Mouse (Mus musculus): ENCODE measurements around the gene Tlr9. TPM values are rescaled to one million over a fixed set of nuclear protein-coding genes. Genes with fewer than 3 reads are reported as not detected.

The Tlr9 gene
- 1 to 10 TPM; 1.1 to 1.4 TPM for total RNA-seq (2021)

DNA sequence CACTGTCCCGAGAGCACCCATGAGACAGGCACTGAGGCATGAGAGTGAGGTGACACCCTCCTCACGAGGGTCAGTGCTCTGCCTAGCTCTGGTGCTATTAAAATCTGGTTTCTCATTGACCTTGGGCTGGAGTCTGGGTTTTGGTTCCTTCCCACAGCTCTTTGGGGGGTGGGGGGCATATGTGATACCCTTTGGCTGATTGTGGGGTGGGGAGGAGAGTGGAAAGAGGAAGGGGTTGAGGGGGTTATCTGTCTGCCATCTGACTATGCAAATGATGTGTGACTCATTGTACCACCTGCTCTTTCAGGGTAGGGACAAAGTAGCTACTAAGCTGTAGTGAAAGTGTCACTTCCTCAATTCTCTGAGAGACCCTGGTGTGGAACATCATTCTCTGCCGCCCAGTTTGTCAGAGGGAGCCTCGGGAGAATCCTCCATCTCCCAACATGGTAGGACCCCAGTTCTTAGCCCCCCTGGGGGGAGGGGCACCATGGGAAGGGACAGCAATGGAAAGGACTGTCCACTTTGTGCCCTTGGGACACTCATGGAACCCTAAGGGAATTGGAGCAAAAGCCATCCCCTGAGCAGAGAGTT lies at the start of gene Tlr9:
Gene Tlr9, plus strand, starts transcription at position 338 of the 591 bp plus-strand sequence.
- no peak for DNase-seq (ENCODE audit: extremely low spot score in 1 of 2, low spot score in 2 of 2)
- intact Hi-C loops (cut with DNase I): no loop called here

DNA sequence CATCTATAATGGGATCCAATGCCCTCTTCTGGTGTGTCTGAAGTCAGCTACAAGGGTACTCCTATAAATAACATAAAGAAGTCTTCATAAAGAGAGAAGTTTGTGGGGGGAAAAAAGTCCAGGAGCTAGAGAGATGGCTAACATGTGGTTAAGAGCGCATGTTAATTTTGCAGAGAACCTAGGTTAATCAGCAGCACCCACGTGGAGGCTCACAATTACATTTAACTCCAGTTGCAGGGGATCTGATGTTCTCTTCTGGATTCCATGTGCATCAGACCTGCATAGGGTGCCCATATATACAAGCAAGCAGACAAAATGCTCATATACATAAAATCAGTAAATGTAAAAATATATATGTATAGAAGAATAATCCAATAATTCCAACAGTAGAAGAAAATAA lies 49.0 kb upstream of the Tlr9 start:
- no peak for DNase-seq (ENCODE audit: extremely low spot score in 1 of 2, low spot score in 2 of 2)
- intact Hi-C loops (cut with DNase I): loop anchor here (5.0 to 10.0 kb wide), 2 partner anchors 39 to 251 kb away; partner anchors contain the start of gene Rpl29

DNA sequence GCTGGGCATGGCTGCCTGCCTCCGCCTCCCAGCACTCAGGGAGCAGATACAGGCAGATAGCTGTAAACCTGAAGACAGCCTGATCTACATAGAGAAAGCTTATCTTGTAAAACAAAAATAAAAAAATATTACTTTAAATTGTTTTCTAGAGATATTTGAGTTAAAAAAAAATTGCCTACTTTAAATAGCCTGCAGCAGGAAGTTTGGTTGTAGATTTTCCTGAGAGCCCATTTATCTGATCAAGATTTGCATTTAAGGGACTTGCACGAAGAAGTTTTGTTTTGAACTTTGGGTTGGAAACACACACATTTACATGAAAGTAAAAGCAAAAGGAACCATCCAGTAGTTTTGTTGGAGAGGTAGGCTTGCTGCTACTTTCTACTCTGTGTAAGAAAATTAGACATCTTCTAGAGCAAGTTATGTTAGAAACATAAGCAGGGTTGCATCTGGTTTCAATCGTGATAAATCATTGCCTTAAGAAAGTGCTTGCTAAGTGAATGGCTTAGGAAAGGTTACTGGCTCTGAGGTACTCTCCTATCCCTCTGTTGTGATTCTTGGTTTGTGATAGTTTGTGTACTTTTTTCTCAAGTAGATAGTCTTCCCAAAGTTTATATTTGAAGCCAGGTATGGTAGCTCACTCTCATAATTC lies 46.7 kb upstream of the Tlr9 start:
- DNase-seq (ENCODE audit: extremely low spot score in 1 of 2, low spot score in 2 of 2): no peak
- intact Hi-C loops (cut with DNase I): loop anchor here (10.0 kb wide), 1 partner anchor 249 kb away; the partner anchor contains the start of gene Rpl29

DNA sequence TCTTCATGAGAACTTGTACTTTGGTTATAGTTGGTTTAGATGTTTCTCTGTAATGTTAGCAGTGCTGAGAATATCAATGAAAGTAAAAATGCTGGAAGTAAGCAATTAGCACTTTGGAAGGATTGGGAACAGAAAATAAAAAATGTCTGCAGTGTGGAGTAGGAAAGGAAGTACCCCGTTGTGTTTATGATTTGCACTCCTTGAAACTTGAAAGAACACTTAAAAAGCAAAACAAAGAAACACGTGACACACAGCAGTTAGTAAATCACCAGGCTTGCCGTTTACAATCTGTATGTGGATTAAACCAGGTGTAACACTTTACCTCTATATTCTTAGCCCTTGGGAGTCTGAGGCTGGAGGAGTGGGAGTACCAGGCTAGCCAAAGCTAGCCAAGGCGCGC lies 45.6 kb upstream of the Tlr9 start:
- intact Hi-C loops (cut with DNase I): loop anchor here (10.0 kb wide), 1 partner anchor 248 kb away; the partner anchor contains the start of gene Rpl29
- DNase-seq (ENCODE audit: extremely low spot score in 1 of 2, low spot score in 2 of 2): no peak

DNA sequence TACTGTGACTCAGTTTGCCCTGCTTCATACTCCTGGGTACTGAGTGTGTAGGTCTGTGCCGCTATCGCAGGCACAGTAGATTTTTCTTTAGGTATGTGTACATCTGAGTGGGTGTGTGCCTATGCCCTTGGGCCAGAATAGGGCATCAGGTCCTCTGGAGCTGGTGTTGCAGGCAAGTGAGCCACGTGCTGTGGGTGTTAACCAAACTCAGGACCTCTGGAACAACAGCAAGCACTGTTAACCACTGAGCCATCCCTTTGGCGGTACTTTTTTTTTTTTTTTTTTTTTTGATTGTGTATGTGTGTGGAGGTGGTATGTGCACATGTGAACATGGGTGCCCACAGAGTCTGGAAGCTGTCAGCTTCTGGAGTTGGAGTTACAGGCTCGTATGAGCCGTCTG lies 44.6 kb upstream of the Tlr9 start:
- intact Hi-C loops (cut with DNase I): loop anchor here (10.0 kb wide), 1 partner anchor 247 kb away; the partner anchor contains the start of gene Rpl29

DNA sequence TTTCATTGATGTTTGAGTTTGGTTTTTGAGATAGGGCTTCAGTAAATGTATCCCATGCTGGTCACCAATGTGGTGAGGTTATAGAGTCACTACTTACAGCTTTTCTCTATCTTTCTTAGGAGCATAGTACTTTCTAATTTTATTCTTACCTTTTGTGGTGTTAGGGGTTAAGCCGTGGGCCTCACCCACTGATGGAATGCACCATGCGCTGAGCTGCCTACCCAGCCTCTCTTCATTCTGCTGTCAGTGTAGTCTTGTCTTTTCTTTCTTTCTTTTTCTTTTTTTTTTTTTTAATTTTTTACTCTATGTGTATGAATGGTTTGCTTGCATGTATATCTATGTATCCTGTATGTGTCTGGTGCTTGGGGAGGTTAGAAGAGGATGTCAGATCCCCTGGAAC lies 42.9 kb upstream of the Tlr9 start:
- no peak for DNase-seq (ENCODE audit: extremely low spot score in 1 of 2, low spot score in 2 of 2)
- intact Hi-C loops (cut with DNase I): loop anchor here (10.0 kb wide), 1 partner anchor 245 kb away; the partner anchor contains the start of gene Rpl29

More for the DNA sequence above, 44.6 kb upstream of the Tlr9 start:
- DNase-seq (ENCODE audit: extremely low spot score in 1 of 2, low spot score in 2 of 2): no peak

DNA sequence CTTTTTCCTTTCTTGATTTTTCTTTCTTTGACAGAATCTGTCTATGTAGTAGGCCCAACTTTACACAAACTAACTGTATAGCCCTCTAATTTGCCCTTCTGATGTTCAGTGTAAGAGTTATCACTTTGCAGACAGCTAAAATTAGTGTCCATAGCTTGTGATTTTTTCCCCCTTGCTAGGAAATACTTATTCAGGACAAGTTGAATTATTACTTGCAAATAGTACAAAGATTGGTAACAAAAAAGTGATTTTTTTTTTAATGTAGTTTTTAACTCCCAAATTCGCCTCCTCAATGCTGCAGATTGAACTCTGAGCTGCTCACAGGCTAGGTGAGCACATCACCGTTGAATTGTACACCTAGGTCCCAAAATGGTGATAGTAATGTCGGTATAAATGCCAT lies 42.4 kb upstream of the Tlr9 start:
- no peak for DNase-seq (ENCODE audit: extremely low spot score in 1 of 2, low spot score in 2 of 2)
- intact Hi-C loops (cut with DNase I): loop anchor here (10.0 kb wide), 1 partner anchor 245 kb away; the partner anchor contains the start of gene Rpl29

DNA sequence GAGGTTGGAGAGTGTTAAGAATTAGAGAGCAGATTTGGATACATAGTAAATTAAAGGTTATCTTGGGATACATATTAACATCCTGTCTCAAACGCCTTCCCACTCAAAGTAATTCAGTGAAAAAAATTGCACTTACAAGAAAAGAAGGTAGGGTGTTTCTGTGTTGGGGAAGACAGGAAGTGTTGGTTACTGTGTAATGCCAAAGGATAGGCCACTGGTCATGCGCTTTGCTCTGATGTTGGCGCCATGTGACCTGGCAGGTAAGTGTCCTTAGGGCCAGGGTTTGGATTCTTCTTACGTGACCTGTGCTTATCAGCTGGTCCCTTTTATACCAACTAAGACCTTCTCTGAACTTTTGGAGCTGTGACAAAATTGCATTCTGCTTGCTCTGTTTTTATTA lies 40.3 kb upstream of the Tlr9 start:
- intact Hi-C loops (cut with DNase I): no loop called here
- DNase-seq (ENCODE audit: extremely low spot score in 1 of 2, low spot score in 2 of 2): no peak

DNA sequence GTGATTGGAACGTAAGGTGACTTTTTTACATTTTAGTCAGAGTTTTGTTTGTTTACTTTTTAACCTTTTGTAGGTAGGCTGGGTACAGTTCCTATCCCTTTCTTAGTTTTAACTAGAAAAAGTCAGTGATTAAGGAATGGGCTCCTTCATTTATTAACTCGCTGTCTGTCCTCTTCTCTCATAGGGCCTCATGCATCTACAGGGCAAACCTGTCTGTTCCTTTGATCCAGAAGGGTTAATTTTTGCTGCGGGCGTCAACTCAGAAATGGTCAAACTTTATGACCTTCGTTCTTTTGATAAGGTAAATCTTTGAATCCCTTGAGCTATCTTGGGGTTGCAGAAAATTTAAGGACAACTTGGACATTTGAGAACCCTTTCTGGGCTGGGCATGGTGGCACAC lies 38.4 kb upstream of the Tlr9 start:
- intact Hi-C loops (cut with DNase I): no loop called here
- no peak for DNase-seq (ENCODE audit: extremely low spot score in 1 of 2, low spot score in 2 of 2)

DNA sequence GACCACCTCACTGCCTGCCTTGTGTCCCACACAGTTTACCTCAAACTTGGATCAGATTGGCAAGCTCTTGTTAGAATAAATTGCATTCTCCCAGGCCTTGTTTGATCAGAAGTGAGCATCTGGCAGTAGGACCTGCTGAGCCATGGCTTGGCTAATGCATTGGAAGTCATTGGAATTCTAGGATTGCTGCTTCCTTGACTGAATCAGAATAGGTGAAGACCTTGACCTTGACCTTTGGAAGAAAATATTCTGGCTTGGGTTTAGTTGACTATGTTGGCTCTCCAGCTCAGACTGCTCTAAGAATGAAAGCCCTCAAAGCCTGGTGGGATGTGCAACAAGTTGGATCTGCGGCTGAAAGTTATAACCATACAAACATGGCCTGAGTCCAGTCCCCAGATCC lies 31.0 kb upstream of the Tlr9 start:
- intact Hi-C loops (cut with DNase I): no loop called here
- no peak for DNase-seq (ENCODE audit: extremely low spot score in 1 of 2, low spot score in 2 of 2)

DNA sequence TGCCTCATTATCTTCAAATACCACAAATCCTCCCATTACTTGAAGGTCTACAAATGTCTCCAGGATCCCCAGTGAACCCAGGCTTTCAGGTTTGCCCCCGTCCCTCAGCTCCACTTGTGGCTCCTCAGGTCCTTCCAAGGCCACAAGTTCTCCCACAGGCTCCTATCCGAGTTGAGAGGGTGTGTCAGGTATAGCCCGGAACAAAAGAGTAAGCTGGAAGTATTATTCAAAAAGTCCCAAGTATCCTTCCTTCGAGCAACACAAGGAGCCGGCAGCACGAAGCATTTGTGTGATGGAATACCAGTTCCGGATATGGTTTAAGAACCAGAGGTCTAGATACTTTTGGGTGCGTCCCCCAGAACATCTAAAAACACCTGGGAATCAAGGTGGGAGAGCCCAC lies 30.4 kb upstream of the Tlr9 start:
- no peak for DNase-seq (ENCODE audit: extremely low spot score in 1 of 2, low spot score in 2 of 2)
- intact Hi-C loops (cut with DNase I): no loop called here

DNA sequence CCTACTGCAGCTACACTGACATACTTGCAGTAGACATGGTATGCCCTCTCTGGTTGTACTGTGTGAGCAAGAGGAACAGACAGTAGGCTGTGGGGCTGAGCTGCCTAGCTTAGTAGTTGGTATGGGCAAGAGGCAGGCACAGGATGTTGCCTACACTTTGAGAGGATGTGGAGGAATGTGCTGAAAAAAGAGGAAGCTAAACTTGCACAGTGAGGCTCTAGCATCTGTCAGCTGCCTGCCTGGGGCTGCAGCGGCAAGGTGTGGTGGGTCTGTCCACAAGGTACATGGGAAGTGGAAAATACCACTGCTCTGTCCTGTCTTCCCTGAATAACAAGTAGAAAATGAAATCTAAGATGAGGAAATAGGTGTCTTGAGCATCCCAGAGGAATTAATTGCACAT lies 29.4 kb upstream of the Tlr9 start:
- no peak for DNase-seq (ENCODE audit: extremely low spot score in 1 of 2, low spot score in 2 of 2)
- intact Hi-C loops (cut with DNase I): no loop called here

DNA sequence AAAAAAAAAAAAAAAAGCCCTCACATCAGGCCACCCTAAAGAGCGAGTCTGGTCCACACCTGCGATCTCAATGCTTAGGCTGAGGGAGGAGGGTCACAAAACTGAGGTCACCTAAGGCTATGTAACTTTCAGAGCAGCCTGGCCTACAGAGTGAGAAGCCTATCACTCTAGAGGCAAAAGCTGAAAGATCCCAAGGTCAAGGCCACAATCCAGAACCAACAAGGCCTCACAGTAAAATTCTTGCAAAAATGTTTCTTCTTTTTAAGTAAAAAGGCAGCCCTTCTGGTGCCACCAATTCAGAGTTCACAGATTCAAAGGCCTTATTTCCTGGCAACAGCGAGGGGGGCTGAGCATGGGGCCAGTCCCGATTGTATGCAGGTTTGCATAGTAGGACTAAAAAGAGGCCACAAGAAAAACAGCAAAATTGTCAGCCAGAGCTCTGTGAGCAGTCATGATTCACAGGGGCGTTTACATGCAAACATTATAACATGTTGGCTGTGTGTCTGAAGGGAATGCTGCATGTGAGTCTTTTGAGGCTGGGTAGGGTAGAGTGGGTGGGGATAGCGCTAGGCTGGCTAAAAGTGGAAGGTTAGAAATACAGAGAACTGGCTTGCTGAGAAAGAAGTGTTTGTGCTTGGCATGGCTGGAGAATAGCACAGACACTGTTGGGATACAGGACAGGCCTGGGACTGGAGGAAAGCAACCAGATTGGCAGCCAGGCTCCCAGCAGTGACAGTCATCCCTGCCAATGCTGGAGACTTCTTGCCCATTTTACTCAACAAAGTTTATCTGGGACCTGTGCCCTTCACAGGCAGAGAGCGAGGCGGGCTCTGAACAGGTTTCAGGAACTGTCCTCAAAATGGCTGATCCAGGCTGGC lies 28.2 kb upstream of the Tlr9 start:
- DNase-seq (ENCODE audit: extremely low spot score in 1 of 2, low spot score in 2 of 2): no peak
- intact Hi-C loops (cut with DNase I): no loop called here

DNA sequence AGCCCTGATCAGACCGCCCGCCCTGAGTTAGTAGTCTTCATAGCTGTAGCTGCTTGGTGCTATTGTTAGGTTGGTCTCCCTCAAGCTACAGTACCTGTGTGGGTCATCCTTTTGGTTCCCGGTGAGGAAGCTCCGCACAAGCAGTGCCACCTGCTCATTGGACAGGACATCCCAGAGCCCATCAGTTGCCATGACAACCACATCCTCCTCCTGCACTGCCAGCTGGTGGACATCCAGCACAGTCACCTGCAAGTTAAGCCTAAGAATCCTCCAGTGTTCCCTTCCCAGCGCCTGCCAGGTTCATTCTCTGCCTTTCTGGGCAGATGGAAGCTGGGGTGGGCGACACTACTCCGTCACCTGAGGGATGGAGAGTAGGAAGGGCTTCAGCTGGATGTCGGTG lies 26.7 kb upstream of the Tlr9 start:
- intact Hi-C loops (cut with DNase I): no loop called here
- no peak for DNase-seq (ENCODE audit: extremely low spot score in 1 of 2, low spot score in 2 of 2)

DNA sequence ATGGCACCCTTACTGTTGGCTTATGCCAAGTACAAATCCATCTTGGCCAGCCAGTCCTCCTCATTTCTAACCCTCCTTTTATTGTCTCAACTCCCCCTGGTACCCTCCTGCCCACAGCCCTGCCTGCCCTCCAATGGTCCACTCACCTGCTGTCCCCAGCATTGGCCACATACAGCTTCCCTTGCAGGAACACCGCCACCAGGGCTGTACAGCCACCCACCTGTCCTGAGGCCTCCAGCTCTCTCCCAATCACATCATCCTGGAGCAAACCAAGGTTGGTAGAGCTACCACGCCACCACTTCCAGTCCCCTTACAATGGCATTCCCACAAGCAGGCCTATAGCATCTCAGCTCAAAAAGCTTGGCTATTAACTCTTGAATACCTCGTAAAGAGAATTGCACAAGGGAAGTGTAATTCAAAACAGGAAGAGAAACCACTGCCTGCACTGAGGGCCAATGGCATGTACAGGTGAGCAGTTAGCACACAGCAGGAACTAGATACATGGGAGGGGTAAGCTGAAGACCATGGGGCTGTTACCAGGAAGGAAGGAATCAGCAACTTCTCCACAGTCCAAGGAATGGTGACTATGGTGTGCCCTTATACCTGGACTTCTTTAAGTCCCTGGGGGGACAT lies 25.2 kb upstream of the Tlr9 start:
- DNase-seq (ENCODE audit: extremely low spot score in 1 of 2, low spot score in 2 of 2): no peak
- intact Hi-C loops (cut with DNase I): no loop called here

DNA sequence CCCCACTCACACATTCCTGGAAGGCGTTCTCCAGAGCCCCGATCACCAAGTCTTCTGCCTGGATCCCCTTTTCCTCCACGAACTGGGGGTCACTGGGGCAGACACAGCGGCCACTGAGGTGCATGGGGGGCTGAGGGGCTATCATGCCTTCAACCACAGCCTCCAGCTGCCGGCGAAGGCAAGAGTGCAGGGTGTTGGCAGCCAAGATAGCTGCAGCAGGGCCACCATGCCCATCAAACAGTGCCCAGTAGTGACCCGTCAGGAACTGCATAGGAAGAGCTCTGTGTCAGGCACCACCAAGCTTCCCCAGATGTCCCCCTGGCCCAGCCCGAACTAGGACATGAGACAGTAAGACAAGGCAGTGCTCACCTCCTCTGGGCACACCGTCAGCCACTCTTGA lies 24.7 kb upstream of the Tlr9 start:
- DNase-seq (ENCODE audit: extremely low spot score in 1 of 2, low spot score in 2 of 2): no peak

DNA sequence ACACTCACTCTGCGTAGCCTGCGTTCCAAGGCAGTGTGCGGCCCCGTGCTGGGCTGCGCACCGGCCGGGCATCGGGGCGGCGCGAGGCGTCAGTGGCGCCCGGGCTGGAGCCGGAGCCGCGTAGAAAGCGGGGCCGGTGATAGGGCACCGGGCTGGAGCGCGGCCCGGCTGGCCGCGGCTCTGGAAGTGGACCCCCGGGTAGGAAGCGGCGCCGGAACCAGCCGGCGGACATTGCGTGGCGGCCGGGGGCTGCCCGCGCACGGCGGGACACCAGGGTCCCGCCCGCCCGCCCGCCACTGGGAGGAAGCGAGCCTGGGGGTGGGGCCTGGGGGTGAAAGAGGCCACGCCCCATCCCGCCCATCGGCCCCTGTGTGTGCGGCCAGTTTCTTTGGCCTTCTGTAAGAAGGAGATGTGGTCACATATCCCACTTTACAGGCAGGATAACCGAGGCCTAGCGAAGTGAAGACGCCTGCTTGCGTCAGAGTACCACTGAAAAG lies 23.4 kb upstream of the Tlr9 start:
- intact Hi-C loops (cut with DNase I): no loop called here
- DNase-seq (ENCODE audit: extremely low spot score in 1 of 2, low spot score in 2 of 2): peak in 1 of 2 experiments; percentile 88

More for the DNA sequence above, 24.7 kb upstream of the Tlr9 start:
- intact Hi-C loops (cut with DNase I): no loop called here

DNA sequence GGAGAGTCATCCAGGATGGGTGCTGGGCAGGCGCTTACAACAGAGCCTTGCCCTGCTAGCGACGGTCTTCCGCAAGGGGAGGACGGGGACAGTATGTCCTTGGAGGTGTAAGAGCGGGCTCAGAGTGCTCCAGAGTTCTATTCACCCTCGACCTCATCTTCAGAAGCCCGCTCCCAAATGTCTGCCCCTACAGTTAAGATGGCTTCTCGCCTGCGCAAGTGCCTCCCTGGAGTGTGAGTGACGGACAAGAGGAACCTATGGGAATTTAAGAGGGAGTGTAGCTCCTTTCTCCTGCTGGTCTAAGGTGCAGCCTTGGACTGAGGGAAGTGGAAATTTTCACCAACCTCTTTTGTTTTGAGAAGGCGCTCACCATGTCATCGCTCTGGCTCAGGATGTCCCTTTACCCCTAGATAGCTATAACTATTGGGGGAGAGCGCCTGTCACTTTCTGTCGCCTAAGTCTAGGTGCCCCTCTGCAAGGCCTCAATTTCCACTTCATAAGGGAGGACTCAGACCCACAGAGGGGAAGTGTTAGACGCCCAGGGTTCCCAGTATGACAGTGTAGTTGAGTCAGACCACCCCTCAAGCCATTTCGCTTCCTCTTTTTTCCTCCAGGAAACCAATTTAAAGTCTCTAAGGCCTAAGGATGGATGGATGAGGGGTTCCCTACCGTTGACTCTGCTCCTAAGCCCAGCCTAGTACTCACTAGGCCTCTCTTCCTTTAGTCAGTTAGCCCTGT lies 22.7 kb upstream of the Tlr9 start, which contains the start of gene Ppm1m:
Gene Ppm1m, minus strand, starts transcription at position 212 of the 738 bp plus-strand sequence.
- no peak for DNase-seq (ENCODE audit: extremely low spot score in 1 of 2, low spot score in 2 of 2)
- intact Hi-C loops (cut with DNase I): no loop called here

Data from left cerebral cortex, postnatal 10 days (tissue).